ENCODE assay signal across 11 mouse cellular contexts in genomic region chr3:39944581-39944980, GRCm38 (mm10).
DNase-seq lines count a peak whose midpoint lies in the region; ATAC-seq and TF ChIP-seq lines count a peak whose summit lies in the region.
"Had no signal": no experiment of that assay in that cellular context is flagged by ENCODE, and none has a peak within 500 bp of the region (broad histone marks: within the 10 kb centered on the region; RNA-seq: fewer than 3 reads in every experiment).

No protein-coding gene starts in this region.

- no peak overlapping the region for H3K4me3 ChIP-seq in liver, adult 2 months (ENCODE audit: insufficient read depth, low read depth, low read length)
- H3K4me3 ChIP-seq in liver, embryonic 12.5 days, result no peak overlapping the region

- ATAC-seq in liver, embryonic 12.5 days, result no peak
- ATAC-seq: activated CD4-positive, CD25-positive, alpha-beta regulatory T cell, adult 4 months; forebrain, embryonic 14.5 days had no signal

- H3K36me3 ChIP-seq in liver, adult 2 months (ENCODE audit: control insufficient read depth, insufficient read depth, low read length), result no peaks in the 10 kb centered on the region
- no peaks in the 10 kb centered on the region for H3K36me3 ChIP-seq in liver, embryonic 12.5 days

- no peak overlapping the region for H3K9ac ChIP-seq in liver, adult 2 months (ENCODE audit: low read depth, low read length)
- no peak overlapping the region for H3K9ac ChIP-seq in liver, embryonic 12.5 days

- no peak for TF ChIP-seq POLR2A in liver, adult 2 months (IDR thresholded peaks at IDR 0.05; ENCODE audit: extremely low read depth, insufficient read depth, low read length)

- H3K9me3 ChIP-seq in liver, embryonic 12.5 days (replicated peaks), result no peaks in the 10 kb centered on the region

- WGBS in liver, adult 2 months, result 13% methylated on average over 3 of the region's 3 CpGs
- WGBS in liver, embryonic 12.5 days (ENCODE audit: insufficient replicate concordance), result 61% methylated on average over 3 of the region's 3 CpGs

- TF ChIP-seq CTCF in liver, adult 2 months (IDR thresholded peaks at IDR 0.05; ENCODE audit: low read depth, low read length), result no peak

- no peak overlapping the region for H3K4me2 ChIP-seq in liver, embryonic 12.5 days

- H3K27me3 ChIP-seq in liver, adult 2 months (ENCODE audit: control insufficient read depth, insufficient read depth, low read length), result no peaks in the 10 kb centered on the region
- H3K27me3 ChIP-seq in liver, embryonic 12.5 days (replicated peaks), result no peaks in the 10 kb centered on the region

- no peaks in the 10 kb centered on the region for H3K79me2 ChIP-seq in liver, adult 2 months (ENCODE audit: control insufficient read depth, insufficient read depth, low read length)

- H3K27ac ChIP-seq in liver, adult 2 months (replicated peaks; ENCODE audit: insufficient read depth, low read depth, low read length), result peak overlapping the region; percentile 19; the same call in 1 of the 2 replicates
- H3K27ac ChIP-seq in liver, embryonic 12.5 days, result no peak overlapping the region

- peaks cover 2% of the 10 kb centered on the region; the same call in 1 of the 2 replicates for H3K4me1 ChIP-seq in liver, adult 2 months (ENCODE audit: control insufficient read depth, insufficient read depth, low read length)
- no peaks in the 10 kb centered on the region for H3K4me1 ChIP-seq in liver, embryonic 12.5 days

- peak; percentile 98 for DNase-seq in liver, adult 2 months (ENCODE audit: extremely low read depth, low read depth, low spot score)
- DNase-seq in heart, adult 8-10 months (ENCODE audit: low spot score), result peak; percentile 76
- peak; percentile 30 to 65 for DNase-seq in kidney, postnatal 25 days
- peak; percentile 34 for DNase-seq in urinary bladder, postnatal 25 days (ENCODE audit: low spot score)
- DNase-seq in neural tube, embryonic 10.5 days (ENCODE audit: extremely low spot score, low spot score), result no peak
- DNase-seq in spleen, adult 18-20 months, result no peak
- no peak for DNase-seq in layer of hippocampus, adult 8-10 months (ENCODE audit: low spot score in 2 of 2)
- DNase-seq: cerebellum, postnatal 36 days had no signal

Comparison
In these comparisons a context has a peak if more than half of its experiments do, and no peak if none do; other contexts are left out.
1. DNase-seq: peak in liver, adult 2 months (single experiment), heart, adult 8-10 months (single experiment), kidney, postnatal 25 days (2 of 2) and urinary bladder, postnatal 25 days (single experiment); none in neural tube, embryonic 10.5 days (single experiment), spleen, adult 18-20 months (0 of 2) and layer of hippocampus, adult 8-10 months (0 of 2).